Mouse (Mus musculus) C2C12 (cell line): ENCODE results near the gene Brat1.

ENCODE experiments used
- CTCF ChIP-seq: IDR thresholded peaks from one replicate; pipeline ENCODE4 v1.5.1; 2011; ENCODE audit not compliant: control insufficient read depth, insufficient read depth, insufficient read length
- FOSL1 ChIP-seq: IDR thresholded peaks from one replicate; pipeline ENCODE4 v1.8.0; 2011; ENCODE audit warnings: mild to moderate bottlenecking, low read length; ENCODE audit not compliant: poor library complexity, insufficient read depth, severe bottlenecking
- MAX ChIP-seq: IDR thresholded peaks from one replicate; pipeline ENCODE4 v1.6.1; 2011; ENCODE audit warnings: mild to moderate bottlenecking, control low read depth
- MYOD1 ChIP-seq: IDR thresholded peaks from one replicate; pipeline ENCODE4 v1.6.1; 2011; ENCODE audit warnings: low read depth; ENCODE audit not compliant: control insufficient read depth, insufficient read length

GRCm38 (mm10) chr5:140699776-140700175 lies 5.0 kb upstream of the Brat1 start:
- TF ChIP-seq FOSL1 (no peak), CTCF (no peak), MAX (no peak), MYOD1 (no peak)
